Mouse (Mus musculus) adipose tissue, adult 10 weeks (tissue): Measurements from ENCODE around the gene Kdelr3. TPM values are rescaled to one million over a fixed set of nuclear protein-coding genes. Genes with fewer than 3 reads are reported as not detected.

Experiments
- polyA plus RNA-seq: library from polyadenylated mRNA; stranded (reverse); fragments of 350-450 nt; fragmentation: Illumina TruSeq; extraction: RNeasy Lipid Tissue Mini Kit (QIAGEN cat#74804); gene quantifications from one replicate; pipeline ENCODE4 v1.2.3, GENCODE M21; 2014; ENCODE audit warnings: low read depth, low replicate concordance

The Kdelr3 gene
- 16.6 TPM for polyA plus RNA-seq

DNA sequence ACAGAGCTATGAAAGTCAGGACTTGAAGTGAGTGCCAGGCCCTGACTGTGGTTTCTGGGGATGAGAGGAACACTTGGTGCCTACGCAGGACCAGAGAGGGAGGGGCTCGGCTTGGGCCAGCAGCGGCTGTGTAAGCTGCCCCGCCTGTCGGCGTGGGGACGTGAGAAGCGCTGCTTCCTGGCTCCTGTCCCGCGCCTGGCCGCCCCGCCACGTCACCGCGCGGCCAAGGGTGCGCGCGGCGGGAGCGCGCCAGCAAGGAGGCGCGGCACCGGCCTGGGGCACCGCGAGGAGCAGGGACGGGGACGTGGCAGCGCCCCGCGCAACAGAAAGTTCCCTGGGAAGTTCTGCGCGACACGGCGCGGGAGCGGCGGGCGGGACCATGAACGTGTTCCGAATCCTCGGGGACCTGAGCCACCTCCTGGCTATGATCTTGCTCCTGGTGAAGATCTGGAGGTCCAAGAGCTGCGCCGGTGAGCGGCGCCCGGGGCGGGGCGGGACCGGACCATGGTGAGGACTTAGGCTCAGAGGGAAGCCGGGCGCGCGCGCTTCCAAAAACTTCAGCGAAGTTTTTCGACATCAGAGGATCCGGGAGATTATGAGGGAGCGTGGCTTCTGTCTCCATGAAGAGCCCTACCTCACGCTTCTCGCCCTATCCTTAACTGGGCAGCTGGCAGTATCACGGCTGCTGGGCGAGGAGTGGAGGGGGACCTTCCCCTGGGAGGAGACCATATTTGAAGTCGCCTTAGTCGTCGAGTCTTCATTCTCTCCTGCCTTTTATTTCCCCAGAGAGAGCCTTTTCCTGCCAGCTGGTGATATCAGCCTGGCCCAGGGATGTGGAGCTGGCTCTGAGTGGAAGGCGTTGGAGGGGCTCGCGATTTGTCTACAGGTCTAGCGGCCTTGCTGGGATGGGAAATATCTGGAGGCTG, at the start of gene Kdelr3:
Kdelr3 (plus strand) TSS at position 241 of the 926 bp plus-strand sequence.

DNA sequence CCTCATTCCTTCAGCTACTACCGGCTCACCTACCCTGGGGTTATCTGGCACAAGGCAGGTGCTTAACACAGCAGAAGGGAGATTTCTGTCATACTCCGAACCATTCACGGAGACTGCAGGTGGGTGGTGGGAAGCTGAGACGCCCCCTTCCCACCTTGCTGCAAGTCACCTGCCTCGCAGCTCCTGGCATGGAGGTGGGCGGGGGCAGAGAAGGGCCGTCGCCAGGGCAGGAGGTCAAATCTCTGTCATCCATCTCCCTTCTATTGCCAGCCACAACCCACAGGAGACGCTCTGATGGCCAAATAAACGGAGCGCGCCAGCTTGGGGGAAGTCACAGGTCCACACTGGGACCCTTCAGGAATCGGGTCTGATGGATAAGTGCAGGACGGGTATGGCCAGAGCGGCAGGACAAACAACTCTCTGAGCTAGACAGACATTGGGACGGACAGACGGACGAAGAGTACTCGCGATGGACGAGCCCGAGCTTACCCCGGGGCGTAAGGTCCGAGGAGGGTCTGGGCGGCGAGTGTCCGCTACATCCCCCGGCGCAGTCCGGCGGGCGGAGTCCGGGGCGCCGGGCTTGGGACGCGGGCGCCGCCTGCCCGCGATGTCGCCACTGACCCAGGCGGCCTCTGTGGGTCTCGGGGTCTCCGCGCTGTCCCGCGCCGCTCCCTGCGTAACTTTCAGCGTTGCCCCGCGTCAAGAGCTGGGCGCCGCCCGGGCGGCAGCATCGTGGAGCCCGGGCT, 11.3 kb upstream of the Kdelr3 start, which contains the start of gene Kcnj4:
Kcnj4 (minus strand) TSS at position 535 of the 746 bp plus-strand sequence.

DNA sequence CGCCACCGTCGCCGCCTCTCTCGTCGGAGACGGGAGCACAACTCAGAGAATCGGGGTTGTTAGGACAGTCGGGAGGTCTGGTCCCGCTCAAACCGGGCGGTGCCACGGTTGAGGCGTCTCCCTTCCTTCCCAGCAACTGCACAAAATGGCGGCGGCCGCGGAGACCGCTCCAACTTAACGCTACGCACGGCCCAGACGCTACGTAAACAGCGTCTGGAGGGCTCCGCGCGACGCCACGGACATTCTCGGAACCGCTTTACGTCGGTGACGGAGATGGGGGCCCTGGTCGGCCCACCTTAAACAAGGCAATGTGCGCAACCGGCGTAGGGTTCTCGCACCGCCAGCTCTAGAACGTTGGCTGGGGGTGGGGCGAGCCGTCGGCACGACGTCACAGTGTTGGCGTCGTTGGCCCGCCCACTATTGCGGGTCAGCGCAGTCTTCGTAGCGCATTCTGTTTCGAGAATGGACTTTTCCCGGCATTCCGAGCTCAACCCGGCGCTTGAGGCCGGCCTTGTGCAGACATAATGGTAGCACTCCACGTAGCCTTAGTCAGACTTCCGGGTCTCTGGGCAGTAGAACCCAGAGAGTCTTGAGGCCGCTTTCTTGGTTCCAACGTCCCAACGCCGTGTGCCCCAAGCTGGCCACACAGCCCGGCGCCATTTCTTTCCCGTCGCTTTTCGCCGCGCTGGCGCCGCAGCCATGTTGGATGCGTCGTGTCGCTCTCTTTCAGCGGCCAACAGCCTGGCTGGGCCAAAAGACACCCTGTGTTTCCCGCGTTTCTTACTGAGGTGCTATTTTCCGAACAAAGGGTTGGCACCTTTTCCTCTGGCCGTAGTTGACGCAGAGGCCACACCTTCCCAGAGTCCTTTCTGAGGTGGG, 30.4 kb downstream of the Kdelr3 start, which contains the start of gene Ddx17:
Ddx17 (minus strand) TSS at position 332 of the 879 bp plus-strand sequence.

Other genes with a start within 250 kb of the Kdelr3 start
- gene Baiap2l2, start 230.9 kb upstream of the Kdelr3 start, polyA plus RNA-seq = 0.94 TPM
- 25.6 TPM for gene Pla2g6, start 188.0 kb upstream of the Kdelr3 start, polyA plus RNA-seq
- 4.3 TPM for gene Maff, start 169.8 kb upstream of the Kdelr3 start, polyA plus RNA-seq
- gene Tmem184b, start 112.8 kb upstream of the Kdelr3 start, polyA plus RNA-seq = 45.4 TPM
- gene Csnk1e, start 60.8 kb upstream of the Kdelr3 start, polyA plus RNA-seq = 58.9 TPM
- gene Kcnj4, start 11.2 kb upstream of the Kdelr3 start, polyA plus RNA-seq = not detected
- gene Ddx17, start 30.3 kb downstream of the Kdelr3 start, polyA plus RNA-seq = 340 TPM
- gene Dmc1, start 88.7 kb downstream of the Kdelr3 start, polyA plus RNA-seq = 1.0 TPM
- gene Fam227a, start 142.5 kb downstream of the Kdelr3 start, polyA plus RNA-seq = 5.0 TPM
- 23.7 TPM for gene Cby1, start 142.8 kb downstream of the Kdelr3 start, polyA plus RNA-seq
- 102 TPM for gene Tomm22, start 154.4 kb downstream of the Kdelr3 start, polyA plus RNA-seq
- gene Josd1, start 171.5 kb downstream of the Kdelr3 start, polyA plus RNA-seq = 28.7 TPM
- 29.5 TPM for gene Gtpbp1, start 174.4 kb downstream of the Kdelr3 start, polyA plus RNA-seq
- gene Sun2, start 226.1 kb downstream of the Kdelr3 start, polyA plus RNA-seq = 89.3 TPM